Mouse (Mus musculus) C2C12 (cell line): Measurements from ENCODE around the gene Dhx8. TPM values are rescaled to one million over a fixed set of nuclear protein-coding genes. Genes with fewer than 3 reads are reported as not detected.

Experiments
- H3K27me3 ChIP-seq: one replicate; pipeline ENCODE4 v1.6.1; 2011; ENCODE audit not compliant: control insufficient read depth, insufficient read depth, insufficient read length
- H3K36me3 ChIP-seq: one replicate; pipeline ENCODE4 v1.6.1; 2011; ENCODE audit not compliant: control insufficient read depth, insufficient read depth
- H3K4me3 ChIP-seq: one replicate; pipeline ENCODE4 v1.5.1; 2011; ENCODE audit warnings: mild to moderate bottlenecking, control low read depth; ENCODE audit not compliant: poor library complexity, insufficient read depth, severe bottlenecking
- H3K79me2 ChIP-seq: one replicate; pipeline ENCODE4 v1.6.1; 2011; ENCODE audit not compliant: control insufficient read depth, insufficient read depth
- H3K79me3 ChIP-seq: one replicate; pipeline ENCODE4 v1.6.1; 2011; ENCODE audit warnings: low read depth, control low read depth
- H3ac ChIP-seq: one replicate; pipeline ENCODE3; 2011; ENCODE audit warnings: low read depth; ENCODE audit not compliant: control insufficient read depth, insufficient read length
- CEBPB ChIP-seq: IDR thresholded peaks from one replicate; pipeline ENCODE4 v1.6.1; 2011; ENCODE audit warnings: low read depth, mild to moderate bottlenecking, control low read depth, moderate library complexity
- CTCF ChIP-seq: IDR thresholded peaks from one replicate; pipeline ENCODE4 v1.5.1; 2011; ENCODE audit not compliant: control insufficient read depth, insufficient read depth, insufficient read length
- FOSL1 ChIP-seq: IDR thresholded peaks from one replicate; pipeline ENCODE4 v1.8.0; 2011; ENCODE audit warnings: mild to moderate bottlenecking, low read length; ENCODE audit not compliant: poor library complexity, insufficient read depth, severe bottlenecking
- MAX ChIP-seq: IDR thresholded peaks from one replicate; pipeline ENCODE4 v1.6.1; 2011; ENCODE audit warnings: mild to moderate bottlenecking, control low read depth
- MYOD1 ChIP-seq: IDR thresholded peaks from one replicate; pipeline ENCODE4 v1.6.1; 2011; ENCODE audit warnings: low read depth; ENCODE audit not compliant: control insufficient read depth, insufficient read length
- MYOG ChIP-seq: IDR thresholded peaks from one replicate; pipeline ENCODE4 v1.6.1; 2011; ENCODE audit not compliant: control insufficient read depth, insufficient read length; ENCODE audit errors: extremely low read depth
- USF1 ChIP-seq: IDR thresholded peaks from one replicate; pipeline ENCODE4 v1.6.1; 2011; ENCODE audit warnings: low read depth, mild to moderate bottlenecking, control low read depth, moderate library complexity
- polyA plus RNA-seq: library from polyadenylated mRNA; unstranded; fragments of >200 nt; fragmentation: generic; extraction: Trizol; gene quantifications from one replicate; pipeline ENCODE4 v1.2.1, GENCODE M21; 2012; ENCODE audit warnings: missing spikeins

Dhx8 gene
- polyA plus RNA-seq, 1 experiment: 17.1 TPM

- Histone ChIP-seq H3ac (no peak overlapping the region), H3K79me3 (no peaks in the 10 kb centered on the region), H3K4me3 (no peak overlapping the region), H3K79me2 (no peaks in the 10 kb centered on the region), H3K36me3 (peaks cover 92% of the 10 kb centered on the region), H3K27me3 (no peaks in the 10 kb centered on the region)
- TF ChIP-seq CEBPB: no peak
- TF ChIP-seq MYOG: no peak
- TF ChIP-seq FOSL1: no peak
- TF ChIP-seq CTCF: no peak
- TF ChIP-seq MYOD1: no peak
- no peak for TF ChIP-seq USF1
These were observed 24.6 kb downstream of the Dhx8 start for GRCm38 (mm10) chr11:101757366-101757765.

GRCm38 (mm10) chr11:101758431-101758830, 25.7 kb downstream of the Dhx8 start:
- H3K36me3 ChIP-seq: peaks cover 90% of the 10 kb centered on the region

DNA sequence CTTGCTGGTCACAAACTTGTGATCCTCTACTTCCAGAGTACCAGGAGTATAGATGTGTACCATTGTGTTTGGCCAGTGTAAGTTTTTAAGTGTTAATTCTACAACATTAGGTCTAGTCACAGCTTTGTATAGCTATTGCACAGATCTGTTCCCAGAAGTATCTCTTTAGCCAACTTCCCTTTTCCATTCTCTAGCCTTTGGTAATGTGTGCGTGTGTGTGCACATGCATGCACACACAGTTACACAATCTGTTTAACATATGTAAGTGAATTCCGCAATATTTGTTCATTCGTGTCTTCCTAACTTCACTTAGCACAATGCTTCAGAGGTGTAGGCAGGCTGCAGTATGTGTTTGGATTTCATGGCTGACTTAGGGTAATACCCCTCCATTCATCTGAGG, 26.8 kb downstream of the Dhx8 start:
- Histone ChIP-seq H3ac (no peak overlapping the region), H3K79me3 (no peaks in the 10 kb centered on the region), H3K27me3 (no peaks in the 10 kb centered on the region), H3K4me3 (no peak overlapping the region), H3K36me3 (peaks cover 90% of the 10 kb centered on the region), H3K79me2 (no peaks in the 10 kb centered on the region)
- TF ChIP-seq MAX (no peak), FOSL1 (no peak), CTCF (no peak), CEBPB (no peak), USF1 (no peak), MYOD1 (no peak), MYOG (no peak)

More at GRCm38 (mm10) chr11:101758431-101758830, 25.7 kb downstream of the Dhx8 start:
- Histone ChIP-seq H3K27me3 (no peaks in the 10 kb centered on the region), H3K79me2 (no peaks in the 10 kb centered on the region), H3K4me3 (no peak overlapping the region), H3ac (no peak overlapping the region), H3K79me3 (no peaks in the 10 kb centered on the region)
- TF ChIP-seq CTCF (no peak), CEBPB (no peak), USF1 (no peak)

- Histone ChIP-seq H3K27me3 (no peaks in the 10 kb centered on the region), H3K79me3 (no peaks in the 10 kb centered on the region), H3ac (no peak overlapping the region), H3K4me3 (no peak overlapping the region), H3K79me2 (no peaks in the 10 kb centered on the region), H3K36me3 (peaks cover 90% of the 10 kb centered on the region)
- no peak for TF ChIP-seq FOSL1
- no peak for TF ChIP-seq MYOG
- TF ChIP-seq USF1: no peak
- no peak for TF ChIP-seq MYOD1
- no peak for TF ChIP-seq CEBPB
- TF ChIP-seq CTCF: peak; percentile 5
- no peak for TF ChIP-seq MAX
These were observed 31.0 kb downstream of the Dhx8 start for GRCm38 (mm10) chr11:101763723-101764122.

DNA sequence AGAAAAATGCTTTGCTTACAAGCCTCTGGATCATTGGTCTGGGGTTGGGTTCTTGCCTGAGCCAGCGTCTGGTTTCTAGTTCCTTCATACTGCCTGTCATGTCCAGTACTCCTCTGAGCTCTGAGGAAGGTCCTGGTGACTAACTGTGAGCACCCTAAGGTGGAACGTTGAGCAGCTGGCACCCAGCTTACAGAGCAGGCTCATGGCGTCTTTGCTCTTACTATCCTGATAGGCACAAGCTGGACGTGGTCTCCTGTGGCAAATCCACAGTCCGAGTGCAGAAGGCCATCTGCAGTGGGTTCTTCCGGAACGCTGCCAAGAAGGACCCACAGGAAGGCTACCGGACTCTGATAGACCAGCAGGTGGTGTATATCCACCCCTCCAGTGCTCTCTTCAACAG, 31.8 kb downstream of the Dhx8 start:
- no peaks in the 10 kb centered on the region for H3K79me3 ChIP-seq
- TF ChIP-seq CTCF (no peak), USF1 (no peak), MYOD1 (no peak), FOSL1 (no peak), MAX (no peak), MYOG (no peak), CEBPB (no peak)
- no peaks in the 10 kb centered on the region for H3K27me3 ChIP-seq
- no peak overlapping the region for H3ac ChIP-seq
- no peak overlapping the region for H3K4me3 ChIP-seq
- no peaks in the 10 kb centered on the region for H3K79me2 ChIP-seq
- peaks cover 91% of the 10 kb centered on the region for H3K36me3 ChIP-seq

DNA sequence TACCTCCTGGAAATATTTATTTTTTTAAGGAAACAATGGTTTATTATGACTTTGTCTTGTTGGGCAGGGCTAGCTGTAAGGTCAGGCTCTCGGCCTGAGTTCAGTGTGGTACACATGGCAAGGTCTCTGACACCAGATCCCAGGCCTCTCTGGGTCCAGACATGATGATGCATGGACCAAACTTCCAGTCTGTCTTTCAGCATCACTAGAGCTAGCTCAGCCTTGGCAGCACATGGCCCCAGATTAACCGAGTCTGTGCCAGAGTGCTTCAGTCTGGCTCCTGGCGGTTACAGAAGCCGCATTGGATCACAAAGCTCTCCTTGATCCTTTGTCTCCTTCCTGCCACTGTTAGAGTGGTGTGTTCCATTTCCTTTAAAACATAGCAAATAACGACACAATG, 34.6 kb downstream of the Dhx8 start:
- Histone ChIP-seq H3K36me3 (peaks cover 90% of the 10 kb centered on the region), H3K79me3 (no peaks in the 10 kb centered on the region), H3K27me3 (no peaks in the 10 kb centered on the region), H3K4me3 (no peak overlapping the region), H3K79me2 (no peaks in the 10 kb centered on the region), H3ac (no peak overlapping the region)
- TF ChIP-seq CEBPB: no peak
- TF ChIP-seq USF1: no peak
- no peak for TF ChIP-seq MYOG
- TF ChIP-seq MAX: no peak
- TF ChIP-seq FOSL1: no peak
- TF ChIP-seq MYOD1: no peak
- no peak for TF ChIP-seq CTCF
